Mouse (Mus musculus): ENCODE results near the gene Usp25.

Gene Usp25

DNA sequence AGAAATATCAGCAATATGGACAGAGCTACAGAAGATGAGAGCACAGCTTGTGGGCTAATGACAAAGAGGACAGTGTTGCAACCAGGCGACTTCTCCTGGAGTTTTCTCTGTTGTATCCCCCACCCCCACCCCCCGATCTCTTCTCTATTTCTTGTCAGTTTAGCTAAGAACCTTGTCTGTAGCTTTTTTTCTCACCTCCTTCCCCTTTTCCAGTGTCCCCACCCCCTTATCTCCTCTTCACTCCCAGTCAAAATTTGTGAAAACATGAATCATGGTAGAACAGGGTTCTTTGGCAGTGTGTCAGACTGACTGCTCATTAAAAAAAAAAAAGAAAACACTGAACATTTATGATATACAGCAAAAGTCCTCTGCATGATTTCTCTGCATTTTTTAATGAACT lies 16.9 kb downstream of the Usp25 start:
- in situ Hi-C loops (cut with MboI; ENCODE audit: low sequenced_read_pairs): no loop called here

DNA sequence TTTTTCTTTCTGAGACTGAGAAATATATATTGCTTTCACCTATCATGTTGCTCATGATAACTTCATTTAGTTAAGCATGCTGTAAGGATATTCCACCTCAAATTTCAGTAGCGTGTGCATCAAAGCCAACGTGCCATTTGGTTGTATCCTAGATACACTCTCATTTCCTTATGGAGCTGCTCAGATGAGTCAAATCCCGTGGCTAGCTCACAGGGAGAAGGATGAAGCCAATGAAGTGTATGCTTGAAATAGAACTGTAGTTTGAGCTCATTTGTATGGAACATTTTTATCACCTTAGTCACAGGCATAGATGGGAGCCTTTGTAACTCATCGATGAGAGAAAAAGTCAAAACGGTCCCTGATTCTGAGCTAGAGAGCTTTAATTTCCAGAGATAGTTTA lies 20.8 kb downstream of the Usp25 start:
- in situ Hi-C loops (cut with MboI; ENCODE audit: low sequenced_read_pairs): no loop called here

DNA sequence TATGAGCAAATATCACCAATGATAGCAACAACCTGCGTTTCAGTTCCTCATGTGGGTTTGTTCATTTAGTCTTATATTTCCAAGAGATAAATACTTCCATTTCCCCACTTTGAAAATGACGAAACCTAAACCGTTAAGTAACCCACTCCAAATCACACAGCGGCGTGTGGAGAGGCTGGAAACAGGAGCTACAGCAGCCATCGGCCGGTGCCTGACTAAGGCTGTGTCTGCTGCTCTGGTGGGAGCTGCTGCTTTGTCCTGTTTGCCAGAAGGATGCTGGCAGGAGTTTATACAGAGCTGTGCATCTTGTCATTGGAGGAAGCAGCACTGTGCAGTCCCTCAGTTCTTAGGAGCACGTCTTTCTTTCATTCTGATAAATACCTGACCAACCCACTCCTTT lies 21.2 kb downstream of the Usp25 start:
- in situ Hi-C loops (cut with MboI; ENCODE audit: low sequenced_read_pairs): no loop called here

DNA sequence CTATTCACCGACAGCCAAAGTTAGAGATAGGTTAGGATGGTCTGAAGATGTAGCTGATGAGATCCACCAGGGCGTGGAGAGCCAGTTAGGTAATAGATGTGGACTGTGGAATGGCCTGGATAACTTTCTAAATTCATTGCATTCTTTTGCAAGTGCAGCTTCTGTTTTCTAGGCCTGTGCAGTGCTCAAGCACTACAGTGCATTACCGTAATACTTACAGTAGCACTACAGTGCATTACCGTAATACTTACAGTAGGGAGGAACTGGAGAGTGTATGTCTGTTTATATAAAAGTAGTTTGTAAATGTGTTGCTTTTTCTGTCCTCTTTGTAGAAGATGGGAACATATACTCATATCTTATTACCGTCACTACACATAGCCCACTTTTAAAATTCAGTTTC lies 28.1 kb downstream of the Usp25 start:
- in situ Hi-C loops (cut with MboI; ENCODE audit: low sequenced_read_pairs): no loop called here

DNA sequence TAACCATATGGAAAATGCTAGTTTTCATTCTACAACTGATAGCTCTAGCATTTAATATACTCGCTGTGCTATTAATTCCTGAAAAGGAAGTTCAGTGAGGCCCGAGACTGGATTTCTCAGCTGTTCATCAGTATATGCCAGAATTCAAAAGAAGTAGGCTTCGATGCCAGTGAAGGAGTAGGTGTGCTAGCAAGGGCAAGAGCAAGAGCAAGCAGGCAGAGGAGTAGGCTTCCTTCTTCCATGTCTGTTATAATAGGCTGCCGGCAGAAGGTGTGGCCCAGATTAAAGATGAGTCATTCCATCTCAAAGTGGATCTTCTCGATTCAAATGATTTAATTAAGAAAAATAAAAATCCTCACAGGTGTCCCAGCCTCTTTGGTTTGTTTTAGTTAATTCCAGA lies 30.0 kb downstream of the Usp25 start:
- in situ Hi-C loops (cut with MboI; ENCODE audit: low sequenced_read_pairs): no loop called here

DNA sequence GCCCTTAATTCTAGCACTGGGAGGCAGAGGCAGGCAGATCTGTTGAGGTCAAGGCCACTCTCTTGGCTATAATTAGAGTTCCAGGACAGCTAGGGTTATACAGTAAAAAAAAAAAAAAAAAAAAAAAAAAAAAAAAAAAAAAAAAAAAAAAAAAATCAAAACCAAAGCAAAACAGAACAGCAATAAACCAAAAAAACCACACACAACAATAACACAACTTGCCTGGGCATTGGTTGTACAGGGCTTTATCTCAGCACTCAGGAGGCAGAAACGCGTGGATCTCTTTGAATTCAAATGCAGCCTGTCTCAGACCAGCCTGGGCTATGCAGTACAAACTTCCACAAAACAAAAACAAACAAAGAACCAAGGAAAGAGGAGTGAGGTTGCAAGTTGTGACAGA lies 40.7 kb downstream of the Usp25 start:
- in situ Hi-C loops (cut with MboI; ENCODE audit: low sequenced_read_pairs): no loop called here

DNA sequence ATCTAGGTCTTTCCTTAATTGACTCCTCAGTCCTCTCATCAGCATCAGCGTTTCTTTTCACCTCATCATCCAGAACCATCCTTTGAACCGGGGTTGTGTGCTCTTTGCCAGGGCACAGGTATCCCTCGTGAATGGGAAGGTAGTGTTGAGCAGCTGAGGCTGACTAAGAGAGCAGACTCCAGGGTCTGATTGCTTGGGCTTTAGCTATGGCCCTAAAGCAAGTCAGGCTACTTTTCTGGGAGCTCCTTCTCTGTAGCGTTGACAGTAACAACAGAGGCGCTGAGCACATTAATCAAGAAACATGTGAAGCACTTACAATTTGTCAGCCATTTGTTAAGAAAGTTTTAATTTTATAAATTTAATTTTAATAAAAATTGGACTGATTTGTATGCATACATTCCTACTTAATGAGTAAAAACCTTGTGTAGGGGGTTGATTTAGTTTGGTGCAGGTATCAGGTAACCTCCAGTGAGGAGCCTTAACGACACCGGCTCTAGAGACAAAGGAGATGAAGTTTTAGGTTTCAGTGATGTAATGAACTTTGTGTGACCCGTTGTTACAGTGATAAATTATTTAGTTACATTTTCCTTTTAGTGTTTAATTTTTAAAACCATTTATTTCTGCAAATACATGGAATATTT lies 42.1 kb downstream of the Usp25 start:
- in situ Hi-C loops (cut with MboI; ENCODE audit: low sequenced_read_pairs): no loop called here

DNA sequence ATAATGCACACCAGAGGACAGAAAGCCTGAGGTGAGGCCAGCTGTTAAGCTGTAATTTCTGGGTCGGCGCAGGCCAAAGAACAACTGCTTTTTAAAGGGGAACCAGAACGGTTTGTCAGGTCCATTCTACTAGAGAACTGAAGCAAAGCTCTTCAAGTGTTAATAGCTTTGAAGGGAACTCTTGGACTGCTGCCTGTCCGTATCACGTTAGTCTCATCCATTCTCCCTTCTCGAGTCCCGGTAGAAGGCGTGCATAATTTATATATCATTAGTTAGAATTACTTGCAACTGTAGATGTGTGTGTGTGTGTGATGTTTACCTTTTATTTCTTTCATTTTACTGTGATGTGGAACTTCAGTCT lies 42.6 kb downstream of the Usp25 start:
- in situ Hi-C loops (cut with MboI; ENCODE audit: low sequenced_read_pairs): no loop called here

DNA sequence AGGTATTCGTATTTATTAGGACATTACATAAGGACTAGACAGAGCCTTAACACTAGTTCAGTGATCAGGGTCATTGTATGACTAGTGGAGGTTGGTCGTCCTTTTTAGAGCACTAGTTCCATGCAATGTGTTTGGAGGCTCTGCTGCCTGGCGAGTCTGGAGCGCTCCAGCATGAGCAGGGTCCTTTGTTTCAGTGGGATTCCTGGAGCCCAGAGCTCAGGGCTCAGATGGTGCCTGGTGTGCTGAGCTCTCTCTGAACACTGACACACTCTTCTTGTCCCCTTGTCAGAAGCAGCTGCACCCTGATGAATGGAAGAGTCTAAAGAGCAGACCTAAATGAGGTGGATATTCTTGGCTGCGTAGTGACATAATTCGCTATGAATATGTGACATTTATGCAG lies 45.1 kb downstream of the Usp25 start:
- in situ Hi-C loops (cut with MboI; ENCODE audit: low sequenced_read_pairs): no loop called here

DNA sequence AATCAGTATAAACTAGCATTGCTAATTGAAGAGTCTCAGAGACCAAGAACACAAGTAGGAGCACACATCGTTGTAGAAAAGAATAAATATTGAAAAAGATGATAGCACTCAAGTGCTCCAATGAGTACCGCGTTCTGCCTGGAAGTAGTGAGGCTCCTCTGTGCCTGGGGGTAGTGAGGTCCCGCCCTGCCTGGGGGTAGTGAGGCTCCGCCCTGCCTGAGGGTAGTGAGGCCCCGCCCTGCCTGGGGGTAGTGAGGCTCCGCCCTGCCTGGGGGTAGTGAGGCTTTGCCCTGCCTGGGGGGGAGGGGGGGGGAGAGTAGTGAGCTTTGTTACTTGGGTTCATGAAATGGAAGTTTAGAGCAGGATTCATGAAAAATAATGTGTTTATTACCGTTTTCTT lies 46.7 kb downstream of the Usp25 start:
- in situ Hi-C loops (cut with MboI; ENCODE audit: low sequenced_read_pairs): no loop called here

DNA sequence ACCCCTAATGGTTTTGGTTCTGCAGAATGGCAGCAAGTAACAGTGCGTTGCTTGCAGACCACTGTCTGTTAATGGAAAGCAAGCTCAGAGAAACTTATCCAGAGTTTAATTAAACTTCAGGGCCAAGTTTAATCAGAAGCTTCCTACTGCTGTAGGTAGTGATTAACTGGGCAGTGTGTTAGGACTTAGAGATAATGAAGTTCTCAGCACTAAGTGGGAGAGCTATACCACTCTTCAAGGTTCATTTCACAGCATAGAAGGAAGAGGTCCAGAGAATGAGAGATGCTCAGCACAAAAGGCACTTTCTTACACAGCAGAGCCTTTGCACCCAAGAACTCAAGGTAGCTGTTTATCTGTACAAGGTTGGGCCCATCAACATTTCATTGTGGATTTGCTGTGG lies 50.4 kb downstream of the Usp25 start:
- in situ Hi-C loops (cut with MboI; ENCODE audit: low sequenced_read_pairs): no loop called here

DNA sequence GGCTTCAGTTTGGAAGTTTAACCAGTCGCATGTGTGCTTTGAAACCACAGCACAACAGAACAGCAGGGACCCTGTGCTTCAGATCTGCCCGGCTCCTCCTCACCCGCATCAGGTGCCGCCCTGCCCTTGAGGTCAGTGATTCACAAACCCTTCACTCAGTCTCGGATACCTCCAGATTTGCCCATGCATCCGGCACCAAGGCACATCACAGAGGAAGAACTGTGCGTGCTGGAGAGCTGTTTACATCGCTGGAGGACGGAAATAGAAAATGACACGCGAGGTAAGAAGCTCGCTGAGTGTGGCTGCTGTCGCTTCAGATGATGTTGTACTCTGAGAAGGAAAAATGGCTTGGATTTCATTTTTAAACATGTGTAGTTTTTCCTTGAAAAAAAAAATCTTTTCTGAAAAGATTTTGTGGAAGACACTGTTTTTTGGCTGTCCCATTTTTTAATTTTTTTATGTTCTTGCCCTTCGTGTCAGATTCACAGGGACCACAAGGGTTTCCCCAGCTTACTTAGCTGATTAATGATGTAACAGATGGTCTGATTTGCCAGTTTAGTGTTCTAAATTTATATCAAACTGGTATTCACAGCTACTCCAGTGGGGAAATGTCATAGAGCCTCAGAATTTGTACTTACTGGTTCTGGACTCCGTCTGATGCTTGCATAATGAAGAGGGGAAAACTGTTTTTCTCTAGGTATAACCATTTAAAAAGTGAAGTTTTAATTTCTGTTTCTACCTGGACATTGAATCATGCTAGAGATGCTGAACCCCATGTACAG lies 63.6 kb downstream of the Usp25 start:
- in situ Hi-C loops (cut with MboI; ENCODE audit: low sequenced_read_pairs): no loop called here

DNA sequence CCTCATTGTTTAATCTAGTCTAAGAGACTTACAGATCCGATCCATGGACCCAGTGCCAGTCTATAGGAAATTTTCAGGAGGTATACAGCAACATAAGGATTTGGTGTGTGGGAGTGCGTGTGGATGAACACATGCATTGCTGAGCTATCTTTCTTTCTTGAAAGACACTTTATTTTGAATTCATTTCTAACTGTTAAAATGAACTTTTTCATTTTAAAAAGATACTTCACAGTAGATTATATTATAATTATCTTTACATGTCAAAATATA lies 64.2 kb downstream of the Usp25 start:
- in situ Hi-C loops (cut with MboI; ENCODE audit: low sequenced_read_pairs): no loop called here

DNA sequence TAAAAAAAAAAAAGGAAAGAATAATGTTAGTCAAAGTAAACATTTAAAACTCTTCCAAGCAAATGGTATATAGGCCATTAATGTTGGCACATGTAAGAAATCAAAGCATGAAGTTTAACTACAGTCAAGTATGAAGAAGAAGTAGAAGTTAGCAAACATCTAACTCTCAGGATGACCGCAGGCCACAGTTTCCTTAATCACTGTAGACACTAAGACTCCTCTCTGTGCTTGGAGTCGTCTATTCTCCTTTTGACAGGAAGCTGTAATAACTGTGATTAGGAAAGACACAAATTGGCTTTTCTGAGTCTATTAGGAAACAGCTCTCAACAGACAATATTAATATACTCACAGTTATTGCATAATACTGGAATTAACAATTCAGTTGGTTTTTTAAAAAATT lies 70.6 kb downstream of the Usp25 start:
- in situ Hi-C loops (cut with MboI; ENCODE audit: low sequenced_read_pairs): no loop called here

DNA sequence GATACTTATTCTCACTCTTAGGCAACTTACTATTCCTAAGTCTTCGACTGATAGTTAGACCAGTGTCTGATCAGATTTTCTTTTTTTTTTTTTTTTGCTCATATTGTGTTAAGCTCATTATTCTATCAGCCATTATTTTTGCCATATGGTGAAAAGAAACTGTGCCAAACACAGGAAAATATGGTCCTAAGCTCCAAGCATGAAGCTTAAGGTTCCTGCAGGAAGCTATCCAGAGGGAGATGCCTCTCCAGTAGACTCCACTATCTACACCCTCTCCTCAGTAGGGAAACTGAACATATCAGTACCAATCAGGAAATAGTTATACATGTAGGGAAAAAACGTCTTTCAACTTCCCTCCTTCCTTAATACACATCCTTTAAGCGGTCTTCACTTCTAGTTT lies 76.3 kb downstream of the Usp25 start:
- in situ Hi-C loops (cut with MboI; ENCODE audit: low sequenced_read_pairs): no loop called here

DNA sequence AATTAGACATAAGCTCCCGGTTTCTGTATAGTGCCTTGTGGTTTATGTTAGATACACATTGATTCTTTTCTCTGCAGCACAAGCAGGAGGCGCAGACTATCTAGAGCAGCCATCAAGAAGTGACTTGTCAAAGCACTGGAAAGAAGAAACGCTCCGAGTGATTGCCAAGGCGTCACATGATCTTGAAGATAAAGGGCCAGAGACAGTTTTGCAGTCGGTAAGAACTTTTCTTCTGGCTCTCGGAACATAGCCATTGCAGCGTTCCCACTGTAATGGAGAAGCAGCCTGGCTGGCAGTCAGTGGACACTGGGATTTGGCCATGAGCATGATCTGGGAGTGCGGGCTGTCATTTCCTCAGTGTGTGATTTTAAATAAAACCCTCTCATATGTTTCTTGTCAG lies 80.0 kb downstream of the Usp25 start:
- in situ Hi-C loops (cut with MboI; ENCODE audit: low sequenced_read_pairs): no loop called here

DNA sequence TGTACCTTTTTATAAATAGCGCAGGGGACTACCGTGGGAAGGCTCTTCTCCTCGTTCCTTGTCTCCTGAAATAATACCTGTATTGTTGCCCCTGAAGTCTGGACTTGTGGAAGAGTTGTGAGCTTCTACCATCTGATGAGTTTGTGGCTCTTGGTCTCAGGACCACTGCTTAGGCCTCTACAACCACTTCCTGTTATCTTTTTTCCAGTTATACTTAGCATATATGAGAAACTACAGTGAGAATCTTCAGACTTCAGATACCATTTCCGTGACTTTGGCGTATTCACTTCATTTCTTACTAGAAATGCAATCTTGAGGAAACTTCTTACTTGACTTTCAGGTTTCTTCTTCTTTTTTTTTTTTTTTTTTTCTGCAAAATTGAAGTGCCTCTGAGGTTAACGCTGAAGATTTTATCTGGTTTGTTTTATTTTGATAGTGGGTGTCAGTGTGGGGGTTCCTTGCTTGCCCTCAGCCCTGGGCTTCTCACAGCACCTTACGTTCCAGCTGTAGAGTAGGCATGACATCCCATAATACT lies 81.6 kb downstream of the Usp25 start:
- in situ Hi-C loops (cut with MboI; ENCODE audit: low sequenced_read_pairs): no loop called here

DNA sequence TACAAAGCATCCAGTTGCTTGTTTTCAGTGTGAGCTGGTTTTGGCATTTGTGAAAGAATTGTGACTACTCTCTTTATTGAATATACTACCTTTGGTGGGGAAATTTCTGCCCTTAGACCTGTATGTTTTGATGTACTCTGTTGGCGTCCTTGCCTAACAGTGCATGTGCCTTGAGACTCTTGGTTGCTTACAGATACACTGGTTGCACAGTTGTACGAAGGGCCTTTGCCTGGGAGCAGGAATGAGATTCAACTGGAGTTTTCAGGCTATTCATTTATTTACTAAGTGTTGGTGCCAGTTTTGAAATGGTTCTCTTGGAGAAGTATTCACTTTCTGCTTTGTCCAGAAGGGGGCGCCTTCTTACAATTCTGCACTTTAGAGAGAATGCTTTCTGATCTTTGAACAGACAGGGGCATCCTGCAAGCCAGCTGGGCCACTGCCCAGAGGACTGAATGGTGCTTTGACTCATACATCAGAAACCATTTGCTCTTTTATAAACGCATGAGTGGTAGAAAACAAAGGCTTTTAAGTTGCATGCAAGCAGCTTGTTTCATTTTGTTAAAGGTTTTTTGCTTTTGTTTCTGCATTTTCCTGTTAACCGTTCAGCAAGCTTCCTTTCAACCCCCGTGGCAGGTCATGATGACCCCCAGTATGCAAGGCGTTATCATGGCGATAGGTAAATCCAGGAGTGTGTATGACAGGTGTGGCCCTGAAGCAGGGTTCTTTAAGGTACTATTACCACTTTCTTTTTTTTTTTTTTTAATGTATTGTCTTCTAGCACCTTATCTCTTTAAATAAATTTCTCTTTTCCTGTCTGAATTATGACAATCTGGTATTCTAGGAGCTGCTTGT lies 85.7 kb downstream of the Usp25 start:
- in situ Hi-C loops (cut with MboI; ENCODE audit: low sequenced_read_pairs): no loop called here

DNA sequence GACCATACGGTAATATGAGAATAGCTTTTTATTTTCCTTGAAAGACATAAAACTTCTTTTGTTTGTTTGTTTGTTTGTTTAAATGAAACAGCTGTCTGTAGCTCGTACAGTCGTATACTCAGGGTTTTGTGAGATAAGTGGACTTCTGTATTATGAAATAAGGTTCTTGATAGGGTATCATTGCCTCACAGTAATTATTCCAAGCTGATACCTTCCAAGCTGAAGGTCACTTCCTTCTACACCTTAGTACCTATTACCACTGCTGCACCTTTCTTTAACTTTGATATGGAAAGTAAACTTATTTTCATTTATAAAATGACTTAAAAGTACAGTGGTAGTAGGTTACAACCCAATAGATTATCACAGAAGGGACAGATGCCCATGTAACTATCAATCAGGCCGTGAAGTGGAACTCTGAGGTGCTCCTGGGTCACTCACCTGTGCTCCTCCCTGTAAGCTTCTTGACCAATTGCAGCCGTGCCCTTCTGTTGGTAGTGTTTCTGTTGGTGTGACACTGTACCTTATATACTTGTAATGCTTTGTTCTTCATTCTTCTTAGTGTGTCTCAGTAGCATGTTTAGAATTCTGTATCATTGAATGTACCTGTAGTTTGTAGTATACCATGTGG lies 90.2 kb downstream of the Usp25 start:
- in situ Hi-C loops (cut with MboI; ENCODE audit: low sequenced_read_pairs): no loop called here

DNA sequence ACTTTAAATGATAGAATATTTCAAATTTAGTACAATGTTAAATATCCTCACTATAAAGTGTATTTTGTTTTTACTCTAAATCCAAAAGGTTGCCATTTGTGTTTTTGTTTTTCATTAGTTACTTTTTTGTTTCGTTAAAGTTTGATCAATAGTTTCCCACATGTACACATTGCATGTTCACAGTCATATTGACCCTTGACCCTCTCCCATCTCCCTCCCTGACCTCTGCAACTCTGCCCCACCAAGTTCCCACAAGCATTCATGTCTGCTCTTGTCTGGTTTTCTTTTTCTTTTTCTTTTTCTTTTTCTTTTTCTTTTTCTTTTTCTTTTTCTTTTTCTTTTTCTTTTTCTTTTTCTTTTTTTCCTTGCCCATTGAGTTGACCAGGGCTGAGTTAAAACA lies 97.8 kb downstream of the Usp25 start:
- in situ Hi-C loops (cut with MboI; ENCODE audit: low sequenced_read_pairs): no loop called here

DNA sequence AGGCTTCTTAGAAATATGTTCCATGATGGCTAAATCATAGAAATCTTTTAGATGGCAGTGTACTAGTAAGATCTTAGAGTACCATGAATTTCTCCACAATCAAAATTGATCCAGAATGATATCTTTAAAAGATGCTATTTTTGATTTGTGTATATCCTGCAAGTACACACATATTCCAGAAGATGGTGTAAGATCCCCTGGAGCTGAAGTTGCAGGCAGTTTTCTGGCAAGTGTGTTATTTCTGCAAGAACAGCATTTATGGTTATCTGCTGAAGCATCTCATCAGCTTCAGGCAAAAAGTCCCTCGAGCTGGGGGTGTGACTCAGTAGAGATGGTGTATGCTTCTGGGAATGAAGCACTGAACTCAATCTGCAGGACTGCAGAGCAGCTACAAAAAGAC lies 112.4 kb downstream of the Usp25 start:
- in situ Hi-C loops (cut with MboI; ENCODE audit: low sequenced_read_pairs): no loop called here

DNA sequence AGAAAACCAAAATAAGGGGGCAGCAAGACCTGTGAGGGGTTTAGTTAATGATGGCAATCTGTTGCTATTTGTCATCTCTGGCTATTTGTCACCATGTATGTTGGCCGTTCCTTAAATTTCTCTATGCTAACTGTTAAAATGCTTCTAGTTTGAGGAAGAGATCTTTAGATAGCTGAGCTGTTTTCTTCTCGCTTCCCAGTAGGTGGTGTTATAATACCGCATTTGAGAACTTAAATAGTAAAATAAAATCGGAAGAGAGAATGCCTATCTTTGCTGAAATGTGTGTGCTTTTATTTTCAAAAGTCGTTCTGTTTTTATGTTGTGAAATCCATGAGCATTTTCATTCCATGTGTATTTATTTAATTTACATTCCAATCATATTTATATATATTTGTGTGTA lies 115.2 kb downstream of the Usp25 start:
- in situ Hi-C loops (cut with MboI; ENCODE audit: low sequenced_read_pairs): no loop called here
